Mouse (Mus musculus) urinary bladder, postnatal 14 days (tissue): Measurements from ENCODE around the gene Litaf.
"Not testable (repeated sequence)": the region's sequence is repeated elsewhere in the genome, so short reads cannot be mapped to it uniquely, and the experiment has no call there.

Source experiments
- DNase-seq: peaks from one replicate; pipeline ENCODE4 v3.0.0; 2021; ENCODE audit warnings: low spot score

Litaf gene

DNA sequence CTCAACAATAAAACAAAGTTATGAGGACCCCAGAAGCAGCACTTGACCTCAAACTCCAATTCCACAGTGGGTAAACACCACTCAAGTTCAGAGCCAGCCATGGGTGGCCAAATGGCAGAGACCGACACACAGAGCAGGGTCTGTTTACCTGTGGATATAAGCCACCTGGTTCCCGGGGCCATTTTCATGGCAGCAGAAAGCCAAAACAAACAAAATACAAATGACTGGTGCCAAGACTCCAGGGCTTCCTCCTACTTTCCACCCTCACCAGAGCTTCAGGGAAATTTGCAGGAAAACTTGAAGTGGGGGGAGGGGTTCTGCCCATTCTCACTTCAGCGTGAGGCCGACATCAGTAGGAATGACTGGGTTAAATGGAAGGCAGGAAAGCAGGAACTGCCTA, 75.2 kb downstream of the Litaf start:
- no peak for DNase-seq

DNA sequence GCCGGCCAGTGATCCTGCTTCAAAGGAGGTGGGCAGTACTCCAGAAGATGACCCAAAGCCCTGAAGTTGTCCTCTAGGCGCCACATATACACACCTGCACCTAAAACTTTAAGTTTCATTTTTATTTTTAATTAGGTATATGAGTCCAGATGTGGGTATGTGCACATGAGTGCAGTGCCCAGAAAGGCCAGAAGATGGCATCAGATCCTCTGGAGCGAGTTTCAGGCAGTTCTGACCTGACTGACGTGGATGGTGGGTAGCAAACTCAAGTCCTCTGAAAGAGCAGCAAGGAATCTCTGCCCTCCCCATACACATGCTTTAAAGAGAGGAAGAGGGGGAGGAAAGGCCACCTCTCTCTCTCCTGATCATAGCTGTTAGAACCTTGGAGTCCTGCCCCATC, 76.1 kb downstream of the Litaf start:
- no peak for DNase-seq

DNA sequence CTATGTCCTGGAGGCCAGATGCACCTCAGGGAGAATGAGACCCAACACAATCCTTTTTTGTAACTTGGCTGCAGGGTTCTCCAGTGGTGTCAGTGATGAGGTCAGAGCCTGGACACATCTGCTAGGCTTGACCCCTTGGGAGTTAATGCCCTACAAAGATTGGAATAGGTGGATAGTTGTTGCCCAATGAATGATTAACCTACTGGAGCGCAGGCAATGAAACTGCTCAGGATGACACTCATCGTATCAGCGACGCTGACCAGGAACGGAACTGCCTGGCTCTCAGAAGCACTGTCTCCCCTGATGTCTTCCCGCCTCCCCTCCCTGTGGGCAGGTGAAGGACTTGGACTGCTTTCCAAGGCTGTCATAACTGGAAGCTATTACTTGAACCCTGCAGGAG, 76.6 kb downstream of the Litaf start:
- no peak for DNase-seq

DNA sequence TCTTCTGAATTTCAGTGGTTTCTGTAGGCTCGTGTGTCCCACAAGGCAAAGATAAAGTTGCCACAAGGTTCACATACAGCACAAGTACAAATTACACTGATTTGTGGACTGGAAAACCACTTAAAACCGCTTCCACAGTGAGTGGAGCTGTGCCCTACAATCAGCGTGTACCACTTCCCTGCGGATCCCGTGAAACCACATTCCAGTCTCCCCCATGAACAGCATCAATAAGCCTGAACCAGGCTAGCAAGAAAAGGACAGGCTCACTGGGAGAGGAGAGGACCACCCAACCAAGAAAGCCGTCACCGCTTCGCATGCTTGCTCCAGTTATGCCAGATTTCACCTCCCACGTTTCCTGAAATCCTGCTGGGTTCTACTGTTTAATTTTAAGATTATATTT, 77.7 kb downstream of the Litaf start:
- DNase-seq: no peak

DNA sequence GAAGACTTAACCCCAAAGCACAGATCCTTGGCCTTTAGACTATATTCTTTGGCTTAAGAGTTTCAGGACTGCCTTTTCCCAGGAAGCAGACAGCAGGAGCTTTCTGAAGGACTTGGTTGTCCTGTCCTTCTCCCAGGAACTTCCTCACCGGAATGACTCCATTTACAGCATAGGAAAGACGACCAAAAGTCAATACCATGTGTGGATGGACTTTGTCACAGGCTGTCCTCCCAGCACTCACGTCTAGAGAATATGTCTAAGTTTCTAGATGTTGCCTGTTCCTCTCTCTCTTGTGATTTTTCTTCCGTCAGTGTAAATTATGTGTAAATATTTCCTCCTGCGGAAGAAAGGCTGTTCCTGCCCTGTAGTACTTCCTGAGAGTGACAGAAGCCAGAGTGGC, 81.4 kb downstream of the Litaf start:
- DNase-seq: no peak

DNA sequence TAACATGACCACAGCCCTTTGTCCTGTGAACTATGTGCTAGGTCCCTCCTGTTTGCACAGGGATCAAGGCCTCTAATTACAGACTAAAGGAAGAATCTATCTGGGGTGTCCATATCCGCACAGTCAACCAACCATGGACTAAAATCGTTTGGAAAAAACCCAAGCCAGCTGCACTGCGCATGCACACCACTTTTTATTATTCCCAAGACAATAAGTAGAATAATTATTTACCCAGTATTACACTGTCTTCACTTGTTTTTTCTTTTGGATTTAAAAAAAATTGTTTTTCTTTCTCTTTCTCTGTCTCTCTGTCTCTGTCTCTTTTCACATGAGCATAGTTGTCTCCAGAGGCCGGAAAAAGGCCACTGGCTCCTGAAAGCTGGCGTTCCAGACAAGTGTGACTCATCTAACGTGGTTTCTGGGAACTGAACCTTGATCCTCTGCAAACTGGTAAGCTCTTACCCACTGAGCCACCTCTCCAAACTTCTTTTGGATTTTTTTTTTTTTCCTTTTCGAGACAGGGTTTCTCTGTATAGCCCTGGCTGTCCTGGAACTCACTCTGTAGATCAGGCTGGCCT, 84.4 kb downstream of the Litaf start:
- DNase-seq: no peak

DNA sequence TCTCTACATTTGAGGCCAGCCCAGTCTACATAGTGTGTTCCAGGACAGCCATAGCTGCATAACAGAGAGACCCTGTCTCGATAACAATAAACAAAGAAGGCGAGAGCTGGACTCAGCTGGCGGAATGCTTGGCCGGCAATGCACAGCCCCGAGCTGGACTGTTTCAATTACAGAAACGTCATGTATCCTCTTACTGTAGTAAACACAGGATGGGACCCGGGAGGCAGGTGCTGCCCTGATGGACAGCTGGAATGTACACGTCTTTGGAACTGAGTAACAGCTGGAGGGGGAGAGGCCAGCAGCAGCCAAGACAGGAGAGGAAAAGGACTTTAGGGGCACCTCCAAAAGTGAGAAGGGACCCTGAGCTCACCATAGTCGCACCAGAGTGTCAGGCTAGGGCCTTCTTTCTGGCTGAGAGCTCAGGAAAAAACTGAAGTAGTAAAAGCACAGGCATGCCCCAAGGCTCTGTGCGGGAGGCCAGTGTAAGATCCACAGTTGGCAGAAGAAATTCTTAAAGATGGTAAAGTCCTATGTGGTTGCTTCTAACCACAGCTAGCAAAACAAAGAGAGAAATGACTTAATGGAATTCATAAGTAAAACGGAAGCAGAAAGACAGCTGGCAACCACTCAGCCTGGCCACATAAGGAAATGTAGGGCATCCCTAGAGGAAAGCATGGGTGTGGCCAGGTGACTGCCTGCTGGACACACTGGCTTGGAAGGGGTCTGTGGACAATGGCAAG, 86.7 kb downstream of the Litaf start:
- no peak for DNase-seq

DNA sequence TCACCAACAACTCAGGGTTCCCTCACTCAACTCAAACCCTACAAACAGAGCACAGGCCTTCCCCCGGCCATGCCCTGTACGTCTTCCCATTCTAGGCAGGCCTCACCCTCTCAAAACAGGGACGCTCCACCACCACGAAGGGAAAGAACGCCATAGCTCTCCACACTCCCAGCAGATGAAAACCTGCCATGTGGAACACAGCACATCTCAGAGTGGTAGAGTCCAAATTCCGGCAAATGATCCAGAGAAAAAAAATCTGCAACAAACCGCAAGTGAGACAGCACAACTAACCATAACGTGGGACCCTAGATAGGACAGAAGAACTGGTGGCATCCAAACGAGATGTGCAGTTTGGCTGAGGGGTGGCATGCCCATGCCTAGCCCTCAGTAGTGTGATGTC, 88.1 kb downstream of the Litaf start:
- DNase-seq: no peak

DNA sequence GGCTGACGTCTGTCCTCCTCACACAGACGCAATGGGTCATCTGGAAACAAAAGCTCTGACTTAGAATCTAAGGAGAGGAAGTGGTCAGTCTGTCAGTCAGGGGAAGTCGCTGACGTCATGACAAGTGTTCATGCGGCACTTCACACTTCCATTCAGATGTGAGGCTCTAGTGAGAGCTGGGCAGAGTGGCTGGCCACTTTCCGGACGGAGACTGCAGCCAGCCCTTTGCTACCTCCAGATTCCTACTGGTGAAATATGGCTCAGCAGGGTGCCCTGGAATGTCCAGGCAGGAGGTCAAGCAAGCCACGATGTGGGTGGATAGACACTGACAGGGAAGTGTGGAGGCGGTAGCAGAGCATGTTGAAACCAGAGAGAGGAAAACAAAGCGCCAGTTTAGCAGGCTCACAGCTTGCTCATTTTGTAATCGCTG, 89.7 kb downstream of the Litaf start:
- DNase-seq: peak; percentile 25

DNA sequence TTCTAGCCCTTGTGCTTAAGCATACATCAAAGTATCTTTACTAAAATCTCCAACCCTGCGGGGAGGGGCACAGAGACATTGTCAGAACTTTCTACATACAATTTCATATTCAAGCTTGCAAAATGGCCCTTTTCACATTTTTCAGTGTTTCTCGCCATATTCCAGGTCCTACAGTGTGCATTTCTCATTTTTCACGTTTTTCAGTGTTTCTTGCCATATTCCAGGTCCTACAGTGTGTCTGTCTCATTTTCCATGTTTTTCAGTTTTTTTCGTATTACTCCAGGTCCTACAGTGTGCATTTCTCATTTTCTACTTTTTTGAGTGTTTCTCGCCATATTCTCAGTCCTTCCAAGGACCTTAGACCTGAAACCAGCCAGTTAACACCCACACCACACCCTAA, 91.0 kb downstream of the Litaf start:
- no peak for DNase-seq

DNA sequence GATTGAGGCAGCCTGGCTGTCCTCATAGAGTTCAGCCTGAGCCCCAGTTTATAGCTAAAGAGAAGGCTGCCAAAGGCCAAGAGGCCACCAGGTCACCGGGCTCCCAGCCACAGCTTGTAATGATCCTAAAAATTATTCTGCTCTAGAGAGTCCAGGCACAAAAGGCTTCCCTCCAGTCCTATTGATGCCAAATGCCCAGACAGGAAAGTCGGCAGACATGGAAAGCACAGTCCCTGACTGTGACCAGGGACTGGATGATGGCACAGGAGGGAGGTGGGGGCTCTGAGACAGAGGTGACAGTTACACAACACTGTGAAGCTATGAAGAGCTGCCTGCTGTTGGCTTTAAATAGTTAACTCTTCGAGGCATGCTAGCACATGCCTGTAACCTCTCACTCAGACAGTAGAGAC, 91.9 kb downstream of the Litaf start:
- DNase-seq: peak; percentile 62

DNA sequence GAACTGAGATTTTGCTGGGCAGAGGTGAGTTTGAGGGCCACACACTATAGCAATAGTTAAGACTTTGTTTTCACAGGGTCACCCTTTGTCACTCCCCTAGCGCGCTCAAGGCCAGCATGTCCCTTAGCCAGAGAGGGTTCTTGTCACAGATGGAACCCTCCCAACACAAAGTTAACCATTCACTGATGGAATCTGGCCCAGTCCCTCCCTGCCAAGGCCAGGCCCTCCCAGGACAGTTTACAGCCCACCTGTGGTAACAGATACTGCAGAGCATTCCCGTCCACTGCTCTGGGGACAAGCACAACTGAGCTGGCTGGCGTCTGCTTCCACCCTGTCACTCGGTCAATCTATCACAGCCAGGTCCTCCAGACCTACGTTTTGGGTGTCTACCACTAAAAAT, 93.7 kb downstream of the Litaf start:
- no peak for DNase-seq

DNA sequence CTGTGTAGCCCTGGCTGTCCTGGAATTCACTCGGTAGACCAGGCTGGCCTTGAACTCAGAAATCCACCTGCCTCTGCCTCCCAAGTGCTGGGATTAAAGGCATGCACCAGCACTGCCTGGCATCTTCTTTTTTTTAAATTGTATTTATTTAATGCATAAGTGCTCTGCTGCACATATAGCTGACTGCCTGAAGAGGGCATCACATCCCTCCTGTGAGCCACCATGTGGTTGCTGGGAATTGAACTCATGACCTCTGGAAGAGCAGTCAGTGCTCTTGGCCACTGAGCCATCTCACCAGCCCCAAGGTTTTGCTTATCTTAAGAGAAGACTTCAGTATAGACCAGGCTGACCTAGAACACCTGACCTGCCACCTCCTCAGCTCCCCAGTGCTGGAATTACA, 96.0 kb downstream of the Litaf start:
- not testable (repeated sequence) for DNase-seq

DNA sequence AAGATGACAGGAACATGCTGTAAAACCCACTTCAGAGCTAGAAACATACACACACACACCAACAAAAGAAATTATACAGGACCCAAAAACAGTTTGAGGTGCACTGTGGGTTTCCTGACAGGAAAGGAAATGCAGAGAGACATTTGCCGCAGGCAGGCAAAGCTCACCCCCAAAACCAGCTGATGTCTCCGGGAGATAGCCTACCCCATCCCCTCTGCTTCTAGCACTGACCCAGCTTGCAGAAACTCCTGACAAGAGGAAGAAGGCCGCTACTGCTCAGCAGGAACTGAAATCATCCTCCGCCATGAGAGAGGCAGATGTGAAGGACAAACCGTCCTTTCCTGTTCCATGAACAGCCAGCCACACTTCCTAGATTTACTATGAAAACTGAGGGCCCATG, 96.6 kb downstream of the Litaf start:
- no peak for DNase-seq

DNA sequence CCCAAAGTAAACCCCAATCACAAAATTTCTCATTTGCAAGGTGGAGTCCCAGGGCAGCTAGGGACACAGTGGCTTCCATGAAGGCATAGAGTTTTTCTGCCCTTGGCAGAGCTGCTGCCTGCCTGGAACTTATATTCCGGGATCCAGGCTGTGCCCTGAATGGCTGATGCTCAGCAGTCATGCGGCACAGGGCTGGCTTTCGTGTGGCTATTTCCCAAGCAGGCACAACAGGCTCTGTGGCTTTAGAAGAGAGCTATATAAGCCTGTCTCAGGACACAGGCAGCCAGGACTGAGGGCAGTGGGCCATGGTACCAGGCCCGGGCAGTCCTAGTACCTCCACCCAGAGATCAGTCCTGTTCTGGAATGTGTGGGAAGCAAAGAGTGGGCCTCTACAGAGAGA, 97.7 kb downstream of the Litaf start:
- no peak for DNase-seq

DNA sequence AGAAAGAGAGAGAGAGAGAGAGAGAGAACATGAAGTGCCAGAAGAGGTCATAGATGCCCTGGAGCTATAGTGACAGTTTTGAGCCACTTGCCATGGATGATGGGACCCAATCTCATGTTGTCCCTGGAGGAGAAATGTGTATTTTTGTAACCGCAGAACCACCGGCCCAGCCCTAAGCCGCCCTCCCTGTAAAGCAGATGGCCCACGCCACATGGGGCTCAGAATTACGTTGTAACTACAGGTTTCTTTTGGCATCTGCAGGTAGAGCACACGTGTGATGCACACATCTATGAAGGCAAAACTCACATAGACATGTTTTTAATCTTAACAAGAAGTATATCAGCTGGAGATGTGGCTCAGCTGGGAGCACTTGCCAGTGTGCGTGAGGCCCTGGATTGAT, 98.2 kb downstream of the Litaf start:
- no peak for DNase-seq

DNA sequence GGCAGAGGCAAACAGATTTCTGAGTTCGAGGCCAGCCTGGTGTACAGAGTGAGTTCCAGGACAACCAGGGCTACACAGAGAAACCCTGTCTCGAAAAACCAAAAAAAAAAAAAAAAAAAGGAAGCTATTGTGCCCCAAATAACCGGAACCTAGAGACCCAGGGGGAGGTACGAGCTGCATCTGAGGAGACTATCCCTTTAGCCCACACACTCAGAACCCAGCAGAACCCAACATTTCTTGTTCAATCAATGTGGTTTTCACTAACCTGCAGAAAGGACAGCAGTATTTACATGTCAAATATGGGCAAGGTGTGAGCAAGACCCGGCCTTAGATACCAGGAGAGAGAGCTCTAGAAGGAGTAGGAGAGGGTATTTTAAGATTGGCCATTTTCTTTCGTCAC, 98.9 kb downstream of the Litaf start:
- DNase-seq: no peak

DNA sequence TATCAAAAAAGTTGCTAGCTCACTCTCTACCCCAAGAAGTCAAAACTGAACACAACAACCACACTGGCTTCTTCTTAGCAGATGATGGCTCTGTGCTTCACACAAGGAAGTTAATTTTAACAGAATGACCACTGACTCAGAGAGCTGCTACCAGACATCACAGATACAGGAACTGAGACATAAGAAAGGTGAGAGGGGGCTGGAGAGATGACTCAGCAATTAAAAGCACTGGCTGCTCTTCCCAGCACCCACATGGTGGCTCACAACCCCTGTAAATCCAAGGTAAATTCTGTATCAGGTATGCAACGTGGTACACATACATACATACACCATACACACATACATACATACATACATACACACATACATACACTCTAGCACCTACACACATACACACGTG, 100.9 kb downstream of the Litaf start:
- DNase-seq: no peak

DNA sequence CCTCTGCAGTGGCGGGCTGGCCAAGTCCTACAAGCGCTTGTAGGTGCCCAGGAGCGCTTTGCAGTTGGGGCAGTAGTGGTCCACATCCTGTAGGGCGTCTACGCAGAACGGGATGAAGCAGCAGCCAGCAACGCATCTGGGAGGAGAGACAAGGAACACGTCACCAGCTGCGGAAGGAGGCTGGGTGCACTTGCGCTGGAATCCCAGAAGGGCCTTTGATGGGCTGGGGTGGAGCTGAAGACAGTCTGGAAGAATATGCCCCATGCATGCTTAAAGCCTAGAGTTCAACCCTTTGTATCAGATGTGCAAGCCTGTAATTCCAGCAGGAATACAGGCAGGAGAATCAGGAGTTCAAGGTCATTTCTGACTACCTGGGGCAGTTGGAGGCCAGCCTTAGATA, 105.0 kb downstream of the Litaf start:
- DNase-seq: no peak

DNA sequence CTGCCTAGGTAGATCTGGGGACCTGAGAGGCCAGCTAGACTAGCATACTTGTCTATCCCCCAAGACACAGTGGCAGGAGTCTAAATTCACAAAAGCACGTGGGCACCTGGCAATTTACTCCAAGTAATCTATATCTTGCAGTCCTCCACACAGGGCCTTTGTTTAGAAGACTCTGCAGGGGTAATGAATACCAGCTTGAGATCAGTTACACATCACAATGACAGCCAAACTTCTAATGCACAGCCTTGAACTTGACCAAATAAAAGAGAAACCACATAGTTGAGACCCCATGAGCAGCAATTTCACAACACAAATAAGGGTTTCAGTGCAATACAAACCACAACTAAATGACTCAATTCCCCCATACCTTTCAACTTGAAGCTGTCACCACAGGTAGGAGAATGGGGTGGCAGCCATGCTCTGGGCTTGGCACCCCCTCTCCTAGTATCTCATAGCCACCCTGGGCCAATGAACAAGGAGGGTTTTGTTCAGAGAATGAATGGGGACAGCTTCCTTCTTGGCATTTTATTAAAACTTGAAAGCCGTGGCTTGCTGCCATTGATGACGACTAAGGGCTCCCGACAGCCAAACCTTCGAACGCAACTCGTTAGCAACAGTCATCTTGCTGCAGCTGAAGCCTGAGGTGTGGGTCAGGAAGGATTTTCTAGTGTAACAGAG, 107.1 kb downstream of the Litaf start:
- no peak for DNase-seq

DNA sequence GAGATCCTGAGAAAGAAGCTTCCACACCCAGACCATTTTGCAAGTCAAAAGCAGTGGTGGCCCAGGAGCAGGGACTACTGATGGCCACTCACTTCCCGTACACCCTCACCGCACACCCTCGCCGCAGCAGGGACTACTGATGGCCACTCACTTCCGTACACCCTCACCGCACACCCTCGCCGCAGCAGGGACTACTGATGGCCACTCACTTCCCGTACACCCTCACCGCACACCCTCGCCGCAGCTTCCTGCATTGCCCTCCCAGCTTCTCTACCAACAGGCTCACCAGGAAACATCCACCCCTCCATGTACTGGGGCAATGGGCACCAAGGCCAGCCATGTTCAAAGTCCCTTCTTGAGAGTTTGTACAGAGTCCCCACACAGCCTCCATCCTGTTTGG, 107.7 kb downstream of the Litaf start:
- not testable (repeated sequence) for DNase-seq

DNA sequence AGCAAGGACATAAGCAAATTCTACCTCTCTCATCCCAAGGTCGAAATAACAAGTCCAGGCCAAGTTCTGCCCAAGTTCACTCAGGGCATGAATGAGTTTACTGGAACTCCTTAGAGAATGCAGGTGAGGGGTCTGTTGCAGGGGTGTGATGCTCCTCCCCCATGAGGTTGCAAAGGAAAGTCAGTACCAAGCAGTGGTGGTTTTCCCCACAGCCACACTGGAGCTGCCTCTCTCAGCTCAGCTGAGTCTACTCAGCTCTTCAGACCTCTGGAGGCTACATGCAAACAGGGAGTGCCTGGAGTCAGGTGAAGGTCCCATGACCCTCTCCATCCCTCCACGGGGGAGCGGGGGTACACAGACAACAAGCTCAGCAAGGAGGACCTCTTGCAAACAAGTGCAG, 108.2 kb downstream of the Litaf start:
- no peak for DNase-seq

DNA sequence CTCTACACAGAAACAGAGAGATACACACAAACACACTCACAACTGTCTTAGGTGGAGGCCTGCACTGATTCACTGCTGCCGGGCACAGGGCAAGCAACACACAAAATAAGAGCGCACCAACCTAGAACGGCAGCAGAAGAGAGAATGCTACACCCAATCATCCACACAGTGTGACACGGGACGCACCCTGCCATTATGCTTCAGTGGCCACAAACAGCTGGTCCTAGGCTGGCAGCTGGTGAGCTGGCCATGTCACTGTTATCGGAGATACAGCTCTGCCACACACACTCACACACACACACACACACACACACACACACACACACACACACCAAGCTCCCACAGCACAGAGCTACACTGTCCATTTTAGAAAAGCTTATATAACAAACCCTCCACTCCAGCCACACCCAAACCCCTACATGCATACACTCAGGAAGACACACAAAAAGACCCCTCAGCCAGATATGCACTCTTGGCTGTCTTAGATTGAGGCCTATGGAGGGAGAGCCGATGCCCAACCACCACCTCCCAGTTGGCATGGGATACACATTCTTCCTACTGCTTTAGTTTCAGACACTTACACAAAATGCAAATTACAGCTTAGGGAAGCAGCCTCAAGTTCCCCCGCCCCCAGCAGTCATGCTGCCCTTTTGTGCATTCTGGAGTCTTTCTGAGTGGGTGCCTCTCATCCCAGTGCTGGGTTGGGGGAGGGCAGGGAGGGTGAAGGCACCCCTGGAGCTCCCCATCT, 108.8 kb downstream of the Litaf start:
- no peak for DNase-seq
